Mouse (Mus musculus) forebrain, embryonic 14.5 days (tissue): ENCODE results near the gene Gm42372. TPM values are rescaled to one million over a fixed set of nuclear protein-coding genes. Genes with fewer than 3 reads are reported as not detected.

Experiments
- ATAC-seq: fragments of 200-750 bp; cut with Nextera tagmentation; 2 replicates; pipeline ENCODE4 v1.8.0; 2017; ENCODE audit warnings: mild to moderate bottlenecking, moderate library complexity
- DNase-seq: peaks from one replicate; pipeline ENCODE4 v3.0.0-alpha.2; 2015; ENCODE audit warnings: low spot score
- H3K27ac ChIP-seq: fragments of 300-500 bp; sonication (generic); 2 replicates; pipeline ENCODE4 v1.5.1; 2014; ENCODE audit warnings: low read depth, mild to moderate bottlenecking, control low read depth, low read length, moderate library complexity
- H3K27me3 ChIP-seq: fragments of 300-500 bp; sonication (generic); replicated peaks from 2 replicates; pipeline ENCODE4 v1.6.1; 2014; ENCODE audit warnings: low read length, control low read depth, mixed read lengths; ENCODE audit not compliant: control insufficient read depth, insufficient read depth
- H3K36me3 ChIP-seq: fragments of 300-500 bp; sonication (generic); 2 replicates; pipeline ENCODE4 v1.6.1; 2014; ENCODE audit warnings: low read length, control low read depth; ENCODE audit not compliant: control insufficient read depth, insufficient read depth
- H3K4me1 ChIP-seq: fragments of 300-500 bp; sonication (generic); 2 replicates; pipeline ENCODE4 v1.6.1; 2014; ENCODE audit warnings: antibody characterized with exemption, low read length, control low read depth; ENCODE audit not compliant: control insufficient read depth, insufficient read depth
- H3K4me2 ChIP-seq: fragments of 300-500 bp; sonication (generic); 2 replicates; pipeline ENCODE4 v1.6.1; 2014; ENCODE audit warnings: mild to moderate bottlenecking, control low read depth, low read length
- H3K4me3 ChIP-seq: fragments of 300-500 bp; sonication (generic); 2 replicates; pipeline ENCODE4 v1.5.1; 2014; ENCODE audit warnings: low read depth, low read length, control low read depth
- H3K9ac ChIP-seq: fragments of 300-500 bp; sonication (generic); 2 replicates; pipeline ENCODE4 v1.6.1; 2014; ENCODE audit warnings: mild to moderate bottlenecking, low read length, control low read depth, moderate library complexity
- H3K9me3 ChIP-seq: fragments of 300-500 bp; sonication (generic); replicated peaks from 2 replicates; pipeline ENCODE4 v1.6.1; 2016; ENCODE audit warnings: low read length, control low read depth, mixed read lengths; ENCODE audit not compliant: control insufficient read depth
- WGBS: fragments of 180-500 bp; shearing (Covaris S2); extraction: QIAGEN DNeasy Blood & Tissue Kit; methylation state at CpG from one replicate; pipeline ENCODE4 v1.1.7; 2014; 5-methylcytosine and 5-hydroxymethylcytosine counted together
- polyA plus RNA-seq: library from polyadenylated mRNA; unstranded; fragments of >200 nt; fragmentation: Nextera tagmentation; extraction: Ambion mirVana; gene quantifications from 2 replicates; pipeline ENCODE4 v1.2.1, GENCODE M21; 2014

Gene Gm42372
- 3.8 and 3.9 TPM in 2 replicates for polyA plus RNA-seq

DNA sequence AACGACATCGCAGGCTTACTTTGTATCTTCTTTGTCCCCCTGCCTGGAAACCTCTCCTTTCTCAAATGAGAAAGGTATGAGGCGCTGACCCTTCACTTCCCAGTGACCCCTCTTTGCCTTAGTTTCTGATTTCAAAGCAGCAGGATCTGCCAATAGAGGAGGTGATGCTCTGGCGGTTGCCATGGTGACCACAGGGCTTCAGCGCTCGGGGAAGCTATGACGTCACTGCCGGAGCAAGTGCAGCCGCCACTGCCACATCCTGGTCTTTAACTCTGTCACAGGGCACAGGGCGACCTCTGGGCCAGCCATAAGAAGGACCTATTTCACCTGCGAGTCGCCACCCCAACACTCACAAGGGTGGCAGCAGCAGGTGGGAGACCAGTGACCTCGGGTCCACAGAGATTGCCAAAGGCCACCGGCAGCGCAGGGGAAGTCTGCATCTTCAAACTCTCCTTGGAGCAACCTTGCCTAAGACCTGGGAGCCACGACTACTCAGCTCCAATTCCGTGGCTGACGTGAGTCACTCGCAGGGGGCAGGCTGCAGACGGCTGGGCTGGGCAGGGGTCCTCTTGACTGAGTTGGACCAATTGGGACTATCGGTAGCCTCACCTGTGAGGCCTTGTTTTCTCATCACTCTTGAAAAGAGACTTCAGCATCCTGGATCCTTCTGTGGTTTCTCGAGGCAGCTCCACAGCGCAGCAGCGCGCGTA, at the start of gene Gm42372:
Gm42372 (plus strand) TSS at position 228 of the 710 bp plus-strand sequence.
- Histone ChIP-seq H3K4me1 (peaks cover 10% of the 10 kb centered on the region), H3K27me3 (no peaks in the 10 kb centered on the region), H3K27ac (peak within 1 kb of the TSS; percentile 11; the same call in 1 of the 2 replicates), H3K36me3 (no peaks in the 10 kb centered on the region), H3K9ac (peak within 1 kb of the TSS; percentile 47), H3K4me3 (peak within 1 kb of the TSS; percentile 24), H3K9me3 (no peaks in the 10 kb centered on the region), H3K4me2 (peak within 1 kb of the TSS; percentile 50)
- DNase-seq: peak; percentile 95
- peak; percentile 81 for ATAC-seq
- 19% methylated on average over 26 of the region's 26 CpGs for WGBS

DNA sequence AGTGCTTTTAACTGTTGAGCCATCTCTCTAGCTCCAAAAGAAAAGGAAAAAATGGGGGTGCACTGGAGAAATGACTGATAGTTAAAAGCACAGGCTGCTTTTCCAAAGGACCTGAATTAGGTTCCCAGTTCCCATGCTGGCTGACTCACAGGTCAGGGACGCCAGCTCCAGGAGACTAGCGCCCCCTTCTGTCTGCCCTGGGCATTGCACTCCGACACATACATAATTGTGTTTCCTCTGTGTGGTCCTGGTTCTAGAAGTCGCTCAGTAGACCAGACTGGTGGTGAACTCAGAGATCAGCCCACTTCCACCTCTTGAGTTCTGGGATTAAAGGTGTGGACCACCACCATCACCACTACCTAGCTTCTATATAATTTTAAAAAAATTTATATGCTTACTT, 45.6 kb upstream of the Gm42372 start:
- WGBS: 49% methylated on average over 4 of the region's 4 CpGs
- no peak overlapping the region for H3K4me3 ChIP-seq
- no peaks in the 10 kb centered on the region for H3K27me3 ChIP-seq
- peaks cover 24% of the 10 kb centered on the region for H3K4me1 ChIP-seq
- no peaks in the 10 kb centered on the region for H3K9me3 ChIP-seq
- no peak overlapping the region for H3K4me2 ChIP-seq
- ATAC-seq (no peak), DNase-seq (no peak)
- no peaks in the 10 kb centered on the region for H3K36me3 ChIP-seq
- no peak overlapping the region for H3K27ac ChIP-seq
- no peak overlapping the region for H3K9ac ChIP-seq

DNA sequence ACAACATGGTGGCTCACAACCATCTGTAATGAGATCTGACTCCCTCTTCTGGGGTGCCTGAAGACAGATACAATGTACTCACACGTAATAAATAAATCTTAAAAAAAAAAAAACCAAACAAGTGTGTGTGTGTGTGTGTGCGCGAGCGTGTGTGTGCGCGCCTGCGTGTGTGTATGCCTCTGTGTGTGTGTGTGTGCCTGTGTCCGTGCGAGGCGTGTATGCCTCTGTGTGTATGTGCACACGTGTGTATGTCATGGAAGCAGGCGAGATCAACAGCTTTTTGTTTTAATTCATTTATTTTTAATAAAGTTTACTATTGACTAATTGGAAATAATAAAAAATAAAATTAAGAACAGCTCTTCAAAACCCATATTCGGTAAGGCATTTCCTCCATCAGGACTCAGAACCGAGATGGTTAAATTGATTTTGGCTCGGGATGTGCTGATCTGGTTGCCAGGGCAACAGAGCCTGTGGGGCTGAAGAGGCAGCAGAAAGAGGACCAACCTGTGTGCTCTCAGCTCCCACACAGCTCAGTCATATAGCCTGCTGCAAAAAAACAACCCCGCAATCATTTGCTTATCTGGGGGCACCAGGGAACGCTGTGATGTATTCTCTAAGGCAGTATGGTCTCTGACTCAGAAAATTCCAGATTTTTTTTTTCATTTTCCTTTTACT, 44.6 kb upstream of the Gm42372 start:
- peak; percentile 91 for ATAC-seq
- H3K9ac ChIP-seq: no peak overlapping the region

DNA sequence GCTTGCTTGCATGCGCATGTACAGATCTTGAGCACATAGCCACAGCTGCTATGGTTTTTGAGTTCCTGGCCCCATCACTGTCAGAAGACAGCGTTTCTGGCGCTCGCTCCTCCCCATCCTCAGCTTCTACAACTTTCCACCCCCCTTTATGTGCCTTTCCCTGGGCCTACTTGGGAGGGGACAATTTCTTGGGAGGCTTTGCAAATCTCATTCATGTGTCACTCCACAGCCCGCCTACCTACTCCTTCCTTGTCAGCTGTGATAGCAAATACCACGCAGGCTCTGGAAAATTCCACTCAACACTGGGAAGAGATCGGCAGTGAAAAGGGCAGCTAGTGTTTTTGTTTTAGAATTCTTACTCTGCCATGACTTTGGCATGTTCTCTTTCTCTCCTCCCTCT, 42.6 kb upstream of the Gm42372 start:
- WGBS: 40% methylated on average over 7 of the region's 7 CpGs
- Histone ChIP-seq H3K36me3 (no peaks in the 10 kb centered on the region), H3K9ac (peak overlapping the region; percentile 18; the same call in 1 of the 2 replicates), H3K27me3 (no peaks in the 10 kb centered on the region), H3K4me2 (no peak overlapping the region), H3K4me1 (peaks cover 34% of the 10 kb centered on the region), H3K4me3 (no peak overlapping the region), H3K27ac (peak overlapping the region; percentile 77), H3K9me3 (no peaks in the 10 kb centered on the region)
- ATAC-seq (no peak), DNase-seq (no peak)

More for the DNA sequence above, 44.6 kb upstream of the Gm42372 start:
- peak; percentile 94 for DNase-seq
- H3K4me2 ChIP-seq: peak overlapping the region; percentile 12
- H3K9me3 ChIP-seq: no peaks in the 10 kb centered on the region
- no peaks in the 10 kb centered on the region for H3K27me3 ChIP-seq
- H3K4me1 ChIP-seq: peaks cover 24% of the 10 kb centered on the region
- peak overlapping the region; percentile 67 for H3K27ac ChIP-seq
- WGBS: 57% methylated on average over 17 of the region's 17 CpGs
- no peaks in the 10 kb centered on the region for H3K36me3 ChIP-seq
- no peak overlapping the region for H3K4me3 ChIP-seq

DNA sequence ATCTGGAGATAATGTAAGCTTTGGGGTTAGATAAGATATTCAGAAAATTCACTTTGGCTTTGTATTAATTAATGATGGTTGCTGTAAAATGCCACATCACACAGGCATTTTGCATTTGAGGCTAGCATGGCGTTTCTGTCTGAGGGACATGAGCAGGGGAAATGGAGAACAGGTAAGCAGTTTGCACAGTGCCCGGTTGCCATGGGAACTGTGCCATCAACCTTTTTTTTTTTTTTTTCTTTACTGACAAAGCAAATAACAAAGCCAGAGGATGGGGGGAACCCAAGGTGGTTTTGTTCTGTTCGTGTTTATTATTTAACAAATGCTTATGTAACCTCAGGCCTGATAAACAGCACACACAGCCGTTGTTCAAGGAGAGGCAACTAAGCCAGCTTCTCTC, 40.0 kb upstream of the Gm42372 start:
- Histone ChIP-seq H3K4me3 (no peak overlapping the region), H3K9me3 (no peaks in the 10 kb centered on the region), H3K4me1 (peaks cover 47% of the 10 kb centered on the region), H3K27ac (peak overlapping the region; percentile 94), H3K36me3 (no peaks in the 10 kb centered on the region), H3K9ac (no peak overlapping the region), H3K4me2 (no peak overlapping the region), H3K27me3 (peaks cover 8% of the 10 kb centered on the region)
- ATAC-seq (no peak), DNase-seq (peak; percentile 65)
- 47% methylated on average over 4 of the region's 4 CpGs for WGBS

DNA sequence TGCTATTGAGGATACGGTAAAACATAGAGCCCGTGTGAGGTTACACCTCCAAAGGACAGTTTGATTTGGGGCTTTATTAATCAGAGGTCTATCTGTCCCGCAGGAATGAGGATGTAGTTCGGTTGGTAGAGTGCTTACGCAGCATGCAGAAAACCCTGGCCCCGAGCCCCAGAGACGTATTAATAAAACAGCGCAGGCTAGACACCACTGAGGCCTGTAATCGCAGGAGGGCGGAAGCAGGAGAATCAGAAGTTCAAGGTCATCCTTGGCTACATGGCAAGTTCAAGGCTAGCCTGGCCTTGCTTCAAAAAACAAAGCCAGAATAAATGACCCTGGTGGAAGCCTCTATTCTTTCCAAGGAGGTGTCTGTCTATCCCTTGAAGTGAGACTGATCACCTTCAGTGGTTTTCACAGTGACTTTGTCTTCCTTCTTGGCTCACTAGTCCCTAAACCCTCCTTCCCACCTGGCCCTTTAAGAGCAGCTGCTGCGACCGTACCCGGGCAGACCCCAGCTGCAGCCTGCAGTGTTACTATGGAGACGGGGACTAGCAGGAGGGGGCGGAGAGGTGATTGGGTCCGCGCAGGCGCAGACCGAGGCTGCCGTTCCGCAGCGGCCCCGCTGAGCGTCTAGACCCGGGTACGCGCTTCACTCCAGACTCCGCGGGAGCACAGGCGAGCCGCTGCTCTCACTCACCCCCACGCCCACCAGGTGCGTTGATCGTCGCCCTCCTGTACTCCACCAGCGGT, 38.7 kb upstream of the Gm42372 start, which contains the start of gene Pnmal2:
Pnmal2 (plus strand) TSS at position 622 of the 747 bp plus-strand sequence.
- peaks cover 8% of the 10 kb centered on the region for H3K27me3 ChIP-seq
- DNase-seq: peak; percentile 97
- H3K4me3 ChIP-seq: peak within 1 kb of the TSS; percentile 71
- peak within 1 kb of the TSS; percentile 94 for H3K27ac ChIP-seq
- no peaks in the 10 kb centered on the region for H3K36me3 ChIP-seq
- peak within 1 kb of the TSS; percentile 79 for H3K4me2 ChIP-seq
- H3K9me3 ChIP-seq: no peaks in the 10 kb centered on the region
- H3K4me1 ChIP-seq: peaks cover 50% of the 10 kb centered on the region
- 17% methylated on average over 29 of the region's 36 CpGs for WGBS
- ATAC-seq: peak; percentile 92
- H3K9ac ChIP-seq: peak within 1 kb of the TSS; percentile 96

DNA sequence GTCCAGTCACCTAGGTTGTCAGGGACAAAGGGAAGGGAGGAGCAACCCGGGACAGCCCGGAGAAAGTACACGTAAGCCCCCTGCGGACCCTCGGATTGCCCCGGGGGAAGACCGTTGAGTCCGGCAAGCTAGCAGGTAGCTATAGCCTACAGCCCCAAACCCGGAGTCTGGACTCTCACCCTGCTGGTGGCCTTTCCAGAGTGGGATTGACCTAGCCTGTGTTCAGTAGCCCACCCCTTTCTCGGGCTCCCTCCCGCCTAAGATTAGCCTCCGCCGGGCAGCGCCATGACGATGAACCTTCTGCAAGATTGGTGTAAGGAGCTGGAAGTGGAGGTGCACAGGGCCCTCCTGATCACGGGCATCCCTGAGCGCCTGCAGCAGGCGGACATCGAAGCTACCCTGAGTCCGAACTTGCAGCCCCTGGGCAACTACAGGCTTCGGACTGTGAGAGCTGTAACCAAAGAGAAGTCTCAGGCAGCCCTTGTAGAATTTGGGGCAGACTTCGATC, 38.0 kb upstream of the Gm42372 start:
- no peak; the same call in none of the 2 replicates for ATAC-seq
- 1% methylated on average over 19 of the region's 22 CpGs for WGBS
- H3K36me3 ChIP-seq: no peaks in the 10 kb centered on the region

DNA sequence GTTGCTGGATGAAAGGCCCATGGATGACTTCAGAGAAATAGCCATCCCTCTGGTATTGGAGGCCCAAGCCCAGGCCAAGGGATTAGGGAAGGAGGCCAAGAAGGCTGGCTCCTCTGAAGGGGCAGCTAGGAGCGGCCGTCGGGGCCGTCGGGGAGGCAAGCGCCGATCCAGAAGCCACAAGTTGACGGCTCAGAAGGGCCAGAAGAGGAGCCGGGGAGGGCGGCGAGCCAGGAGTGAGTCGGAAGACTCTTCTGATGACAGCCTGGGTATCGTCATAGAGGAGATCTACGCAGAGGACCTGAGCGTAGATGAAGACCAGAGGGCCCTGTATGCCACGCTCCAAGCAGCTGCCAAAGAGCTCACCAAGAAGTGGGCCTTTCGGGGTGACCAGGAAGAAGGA, 37.5 kb upstream of the Gm42372 start:
- no peaks in the 10 kb centered on the region for H3K36me3 ChIP-seq
- H3K9me3 ChIP-seq: no peaks in the 10 kb centered on the region
- peaks cover 46% of the 10 kb centered on the region for H3K4me1 ChIP-seq
- 14% methylated on average over 17 of the region's 17 CpGs for WGBS
- DNase-seq (no peak), ATAC-seq (no peak)
- peak overlapping the region; percentile 79 for H3K4me2 ChIP-seq
- H3K4me3 ChIP-seq: peak overlapping the region; percentile 71
- H3K27me3 ChIP-seq: peaks cover 8% of the 10 kb centered on the region
- peak overlapping the region; percentile 96 for H3K9ac ChIP-seq
- H3K27ac ChIP-seq: peak overlapping the region; percentile 94

More for the DNA sequence above, 38.0 kb upstream of the Gm42372 start:
- Histone ChIP-seq H3K27me3 (peaks cover 8% of the 10 kb centered on the region), H3K4me1 (peaks cover 52% of the 10 kb centered on the region), H3K9me3 (no peaks in the 10 kb centered on the region), H3K4me2 (peak overlapping the region; percentile 79), H3K9ac (peak overlapping the region; percentile 96), H3K4me3 (peak overlapping the region; percentile 71), H3K27ac (peak overlapping the region; percentile 94)
- no peak for DNase-seq
